Mouse (Mus musculus) CD4-positive, CD25-positive, alpha-beta regulatory T cell, adult 4 months (primary cell): ENCODE results near the gene Spem2. TPM values are rescaled to one million over a fixed set of nuclear protein-coding genes. Genes with fewer than 3 reads are reported as not detected.
A peak's percentile ranks its signal among the peaks of the same experiment; 100 is the strongest.

Experiments used
- ATAC-seq: one replicate; pipeline ENCODE4 v1.8.0; 2017
- polyA plus RNA-seq, 2 experiments: library from polyadenylated mRNA; unstranded; fragments of 100-300 nt; shearing (Covaris generic); gene quantifications; one replicate each; pipeline ENCODE4 v1.2.1; 2017

The Spem2 gene
- polyA plus RNA-seq, 2 experiments from 2014 or later: not detected

- ATAC-seq: no peak
Observed at GRCm38 (mm10) chr11:69835326-69835965, 17.2 kb upstream of the Spem2 start.

DNA sequence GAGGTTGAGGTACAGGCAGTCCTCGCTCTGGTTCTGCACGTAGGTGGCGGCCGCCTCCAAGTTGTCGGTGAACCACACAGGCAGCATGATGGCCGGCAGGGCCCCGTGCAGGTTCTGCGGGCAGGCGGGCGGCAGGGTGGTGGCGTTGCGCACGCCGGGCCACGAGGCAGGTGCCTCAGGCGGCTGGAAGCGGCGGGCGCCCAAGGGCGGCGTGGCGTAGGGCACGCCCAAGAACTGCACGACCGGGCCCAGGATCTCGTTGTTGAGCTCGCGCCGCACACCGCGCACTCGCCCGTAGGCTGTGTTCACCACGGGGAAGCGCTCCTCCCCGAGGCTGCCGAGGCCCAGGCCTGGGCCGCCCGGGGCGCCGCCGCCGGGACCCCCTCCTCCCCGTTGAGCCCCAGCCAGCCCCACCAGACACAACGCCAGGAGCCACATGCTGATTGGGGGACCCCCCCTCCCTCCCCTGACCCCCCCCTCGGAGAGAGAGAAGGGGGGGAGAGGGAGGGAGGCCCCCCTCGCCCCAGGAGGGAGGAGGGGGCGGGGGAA lies 15.8 kb upstream of the Spem2 start:
- peak; percentile 13 for ATAC-seq

GRCm38 (mm10) chr11:69833554-69833953 lies 15.3 kb upstream of the Spem2 start:
- ATAC-seq: no peak

- no peak for ATAC-seq
Observed at GRCm38 (mm10) chr11:69828832-69829231, 10.6 kb upstream of the Spem2 start.

GRCm38 (mm10) chr11:69823456-69823855 lies 5.2 kb upstream of the Spem2 start:
- no peak for ATAC-seq

DNA sequence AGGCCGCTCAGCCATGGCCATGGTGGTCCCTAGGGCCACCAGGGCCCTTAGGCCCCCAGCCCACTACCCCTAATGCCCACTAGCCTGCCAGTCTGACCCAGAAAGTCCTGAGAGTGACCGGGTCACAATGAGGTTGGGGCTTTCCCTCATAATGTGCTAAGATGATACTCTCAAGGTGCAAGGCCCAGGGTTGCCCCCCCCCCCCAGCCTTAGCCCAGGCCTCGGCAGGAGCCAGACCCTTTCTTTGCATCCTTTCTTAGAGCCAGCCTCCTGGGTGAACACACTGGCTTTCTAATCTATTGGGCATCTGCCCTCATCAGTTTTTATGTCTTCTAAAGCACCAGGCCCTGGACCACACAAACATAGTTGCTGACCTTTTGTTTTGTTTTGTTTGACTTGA lies 3.8 kb upstream of the Spem2 start, which contains the start of gene Spem1:
Gene Spem1, minus strand, starts transcription at position 101 of the 400 bp plus-strand sequence.
- no peak for ATAC-seq

DNA sequence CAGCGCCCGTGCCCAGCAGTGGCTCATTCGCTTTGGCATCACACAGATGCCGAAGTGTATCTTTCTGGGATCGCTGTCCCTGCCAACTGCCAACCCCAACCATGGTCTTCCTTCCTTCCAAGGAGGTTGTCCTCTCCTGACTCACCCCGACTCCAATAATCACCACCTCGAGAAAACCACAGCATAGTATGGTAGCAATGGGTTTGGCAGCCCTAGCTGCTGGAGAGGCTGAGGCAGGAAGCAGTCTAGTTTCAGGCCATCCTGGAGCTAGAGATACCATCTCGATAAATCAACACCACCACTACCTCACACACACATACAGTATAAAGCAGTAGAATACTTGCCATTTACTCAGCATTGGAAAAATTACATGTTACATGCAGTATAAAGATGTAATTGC lies 606 bp upstream of the Spem2 start:
- no peak for ATAC-seq

DNA sequence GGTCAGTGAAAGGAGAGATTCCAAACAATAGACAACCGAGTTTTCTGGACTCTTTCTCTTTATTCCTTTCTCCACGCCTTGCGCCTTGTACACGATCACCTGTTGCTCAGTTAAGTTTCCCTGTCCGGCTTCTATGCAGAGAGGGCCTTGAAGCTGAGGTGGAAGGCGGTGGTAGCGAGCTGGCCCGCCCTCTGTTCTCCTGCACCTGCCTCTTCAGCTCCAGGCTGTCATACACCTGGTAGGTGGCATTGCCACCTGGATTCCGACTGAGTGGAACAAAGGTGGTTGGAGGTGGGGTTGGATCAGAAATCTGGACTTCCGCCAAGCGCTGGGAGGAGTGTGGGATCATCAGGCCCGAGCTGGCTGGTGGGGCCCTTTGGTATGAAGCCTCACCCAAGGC lies 1.7 kb downstream of the Spem2 start:
- no peak for ATAC-seq

- ATAC-seq: no peak
Observed at GRCm38 (mm10) chr11:69815155-69815554, 3.1 kb downstream of the Spem2 start, which contains the start of gene Gm39566. Gm39566 (minus strand) TSS chr11:69815298.

DNA sequence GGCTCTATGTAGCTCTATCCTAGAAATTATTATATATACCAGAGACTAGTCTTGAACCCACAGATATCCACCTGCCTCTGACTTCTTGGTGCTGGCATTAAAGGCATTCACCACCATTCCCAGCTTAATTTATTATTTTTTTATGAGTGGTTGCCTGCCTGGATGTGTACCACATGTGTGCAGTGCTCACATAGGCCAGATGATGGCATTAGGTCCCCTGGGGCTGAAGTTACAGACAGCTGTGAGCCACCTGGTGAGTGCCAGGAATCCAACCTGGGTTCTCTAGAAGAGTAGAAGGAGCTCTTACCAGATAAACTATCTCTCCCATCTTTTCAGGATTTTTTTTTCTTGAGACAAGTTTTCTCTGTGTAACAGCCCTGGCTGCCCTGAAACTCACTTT lies 8.0 kb downstream of the Spem2 start:
- ATAC-seq: no peak

DNA sequence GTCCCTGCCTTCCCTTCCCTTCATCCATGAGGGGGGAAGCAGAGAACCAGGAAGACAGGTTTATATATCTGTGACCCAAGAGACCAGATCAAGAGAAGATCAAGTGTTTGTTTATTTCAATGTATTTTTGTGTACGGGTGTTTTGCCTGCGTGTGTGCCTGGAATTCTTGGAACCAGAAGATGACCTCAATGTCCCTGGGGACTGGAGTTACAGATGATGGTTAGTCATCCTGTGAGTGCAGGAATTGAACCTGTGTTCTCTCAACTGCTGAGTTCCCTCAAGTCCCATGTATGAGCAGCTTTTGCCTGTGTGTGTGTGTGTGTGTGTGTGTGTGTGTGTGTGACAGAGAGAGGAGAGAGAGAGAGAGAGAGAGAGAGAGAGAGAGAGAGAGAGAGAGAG lies 10.6 kb downstream of the Spem2 start:
- no peak for ATAC-seq

GRCm38 (mm10) chr11:69806378-69806777 lies 11.9 kb downstream of the Spem2 start:
- no peak for ATAC-seq

GRCm38 (mm10) chr11:69804972-69805909 lies 13.0 kb downstream of the Spem2 start, which contains the start of gene Tmem102:
Tmem102 (minus strand) TSS chr11:69805624.
- no peak for ATAC-seq

DNA sequence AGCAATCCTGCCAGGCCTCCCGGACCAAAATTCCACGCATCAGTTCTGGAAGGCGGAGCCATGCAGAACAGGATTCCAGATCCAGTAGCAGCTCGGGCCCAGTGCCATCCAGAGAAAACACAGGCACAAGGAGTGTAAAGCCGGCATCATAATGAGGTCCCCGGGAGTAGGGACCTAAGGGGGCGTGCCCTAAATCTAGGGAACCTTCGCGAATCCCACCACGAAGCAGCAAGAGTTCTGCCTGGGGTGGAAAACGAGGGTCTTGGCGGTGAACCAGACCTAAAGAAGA lies 13.7 kb downstream of the Spem2 start:
- no peak for ATAC-seq

GRCm38 (mm10) chr11:69803786-69804651 lies 14.2 kb downstream of the Spem2 start:
- peak; percentile 67 for ATAC-seq

GRCm38 (mm10) chr11:69803328-69803727 lies 14.9 kb downstream of the Spem2 start:
- ATAC-seq: no peak

DNA sequence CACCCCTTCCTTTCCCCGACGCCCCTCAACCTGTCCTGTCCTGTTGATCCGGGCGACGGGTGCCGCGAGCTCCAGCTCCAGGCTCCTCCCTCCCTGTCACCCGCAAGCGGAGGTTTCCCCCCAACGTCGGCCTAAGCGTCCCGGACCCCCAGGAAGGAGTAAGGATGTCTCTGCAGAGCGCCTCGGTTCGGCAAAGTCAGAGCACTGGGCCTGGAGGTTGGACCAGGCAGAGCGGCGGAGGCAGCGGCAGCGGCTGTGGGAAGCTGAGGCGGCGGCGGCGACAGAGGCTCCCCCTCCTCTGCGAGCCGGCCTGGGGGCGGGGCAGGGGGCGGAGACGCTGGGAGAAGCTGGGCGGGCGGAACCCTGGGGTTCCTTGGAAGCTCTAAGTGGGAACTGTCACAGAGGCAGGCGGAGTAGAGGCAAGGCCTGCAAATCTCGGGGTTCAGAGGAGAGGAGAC lies 15.6 kb downstream of the Spem2 start:
- ATAC-seq: peak; percentile 54

GRCm38 (mm10) chr11:69801379-69801977 lies 16.8 kb downstream of the Spem2 start, which contains the start of gene Fgf11:
Fgf11 (minus strand) TSS chr11:69801857.
- no peak for ATAC-seq

GRCm38 (mm10) chr11:69800392-69801197 lies 17.7 kb downstream of the Spem2 start:
- no peak for ATAC-seq

DNA sequence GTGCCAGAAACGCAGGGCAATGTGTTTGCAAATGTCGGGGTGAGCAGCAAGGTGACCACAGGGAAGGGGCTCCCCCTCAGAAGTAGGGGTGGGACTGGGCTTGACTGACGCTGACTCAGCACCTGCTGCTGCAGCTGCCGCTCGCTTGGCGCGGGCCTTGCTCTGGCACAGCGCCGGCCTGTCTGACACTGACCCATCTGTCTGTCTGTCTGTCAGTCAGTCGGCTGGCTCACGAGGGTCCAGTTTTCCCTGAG lies 18.2 kb downstream of the Spem2 start:
- no peak for ATAC-seq

- ATAC-seq: no peak
Observed at GRCm38 (mm10) chr11:69799394-69800137, 18.7 kb downstream of the Spem2 start.
